Mouse (Mus musculus) stomach, embryonic 15.5 days (tissue): ENCODE results near the gene Zbtb45. TPM values are rescaled to one million over a fixed set of nuclear protein-coding genes. Genes with fewer than 3 reads are reported as not detected.

Source experiments
- ATAC-seq: fragments of 200-750 bp; cut with Nextera tagmentation; 2 replicates; pipeline ENCODE4 v1.8.0; 2017; ENCODE audit warnings: low read depth, moderate number of reproducible peaks, moderate TSS enrichment; ENCODE audit not compliant: insufficient read depth, low FRiP score
- H3K27ac ChIP-seq: fragments of 300-500 bp; sonication (generic); 2 replicates; pipeline ENCODE4 v1.5.1; 2015; ENCODE audit warnings: mild to moderate bottlenecking, inconsistent platforms
- H3K27me3 ChIP-seq: fragments of 300-500 bp; sonication (generic); replicated peaks from 2 replicates; pipeline ENCODE4 v1.6.1; 2015; ENCODE audit warnings: inconsistent platforms
- H3K36me3 ChIP-seq: fragments of 300-500 bp; sonication (generic); 2 replicates; pipeline ENCODE4 v1.6.1; 2015; ENCODE audit warnings: inconsistent platforms
- H3K4me1 ChIP-seq: fragments of 300-500 bp; sonication (generic); 2 replicates; pipeline ENCODE4 v1.6.1; 2015; ENCODE audit warnings: inconsistent platforms
- H3K4me2 ChIP-seq: fragments of 300-500 bp; sonication (generic); 2 replicates; pipeline ENCODE4 v1.6.1; 2015; ENCODE audit warnings: mild to moderate bottlenecking, inconsistent platforms
- H3K4me3 ChIP-seq: fragments of 300-500 bp; sonication (generic); replicated peaks from 2 replicates; pipeline ENCODE4 v1.5.1; 2015; ENCODE audit warnings: inconsistent platforms
- H3K9ac ChIP-seq: fragments of 300-500 bp; sonication (generic); 2 replicates; pipeline ENCODE4 v1.6.1; 2015; ENCODE audit warnings: inconsistent platforms
- H3K9me3 ChIP-seq: fragments of 300-500 bp; sonication (generic); 2 replicates; pipeline ENCODE4 v1.6.1; 2016; ENCODE audit warnings: inconsistent platforms
- WGBS: fragments of 180-500 bp; shearing (Covaris S2); methylation state at CpG from one replicate; pipeline ENCODE4 v1.1.7; 2015; 5-methylcytosine and 5-hydroxymethylcytosine counted together
- polyA plus RNA-seq: library from polyadenylated mRNA; unstranded; fragments of >200 nt; fragmentation: Nextera tagmentation; extraction: Ambion mirVana; gene quantifications from 2 replicates; pipeline ENCODE4 v1.2.1, GENCODE M21; 2015

Zbtb45 gene
- polyA plus RNA-seq, 1 experiment from 2014 or later, result 21.9 TPM

DNA sequence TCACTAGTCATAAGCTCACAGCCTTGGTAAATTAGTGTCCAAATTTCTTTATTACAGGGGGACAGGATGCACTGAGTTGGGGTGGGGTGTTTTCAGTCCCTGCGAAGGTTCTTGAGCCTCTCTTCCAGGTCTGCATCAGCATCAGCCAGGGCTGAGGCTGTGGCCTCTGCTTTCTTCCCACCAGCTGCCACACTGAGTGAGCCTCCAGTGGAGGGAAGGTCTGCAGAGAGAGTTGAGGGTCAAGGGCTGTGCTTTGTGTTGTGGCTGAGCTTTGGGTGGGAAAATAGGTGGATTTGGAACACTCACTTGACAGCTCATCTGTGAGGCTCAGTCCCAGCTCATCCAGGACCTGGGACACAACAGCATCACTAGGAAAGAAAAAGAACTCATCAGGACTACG is 22.1 kb upstream of the Zbtb45 start:
- ATAC-seq, result no peak
- Histone ChIP-seq H3K4me3 (no peak overlapping the region), H3K4me1 (peaks cover 29% of the 10 kb centered on the region), H3K9me3 (no peaks in the 10 kb centered on the region), H3K27me3 (no peaks in the 10 kb centered on the region), H3K9ac (no peak overlapping the region), H3K27ac (no peak overlapping the region), H3K36me3 (peaks cover 71% of the 10 kb centered on the region), H3K4me2 (no peak overlapping the region)
- WGBS, result 74% methylated on average over 2 of the region's 2 CpGs

DNA sequence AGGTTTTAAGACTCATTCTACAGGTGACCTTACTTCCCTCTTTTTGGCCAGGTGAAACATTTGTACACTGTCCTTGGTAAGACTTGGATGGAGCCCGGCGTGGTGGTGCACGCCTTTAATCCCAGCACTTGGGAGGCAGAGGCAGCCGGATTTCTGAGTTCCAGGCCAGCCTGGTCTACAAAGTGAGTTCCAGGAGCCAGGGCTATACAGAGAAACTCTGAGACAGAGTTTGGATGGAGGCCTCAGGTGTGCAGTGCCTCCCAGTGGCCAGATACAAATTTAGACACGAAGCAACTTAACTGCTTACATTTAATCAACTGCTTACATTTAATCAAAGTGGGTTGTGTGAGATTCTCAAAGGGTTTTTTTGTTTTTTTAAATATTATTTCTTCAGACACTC is 21.2 kb upstream of the Zbtb45 start:
- WGBS, result 75% methylated on average over 5 of the region's 5 CpGs
- H3K9ac ChIP-seq, result no peak overlapping the region
- no peak overlapping the region for H3K27ac ChIP-seq
- no peaks in the 10 kb centered on the region for H3K27me3 ChIP-seq
- no peak overlapping the region for H3K4me2 ChIP-seq
- no peaks in the 10 kb centered on the region for H3K9me3 ChIP-seq
- no peak overlapping the region for H3K4me3 ChIP-seq
- no peak for ATAC-seq
- peaks cover 28% of the 10 kb centered on the region for H3K4me1 ChIP-seq
- peaks cover 77% of the 10 kb centered on the region for H3K36me3 ChIP-seq

DNA sequence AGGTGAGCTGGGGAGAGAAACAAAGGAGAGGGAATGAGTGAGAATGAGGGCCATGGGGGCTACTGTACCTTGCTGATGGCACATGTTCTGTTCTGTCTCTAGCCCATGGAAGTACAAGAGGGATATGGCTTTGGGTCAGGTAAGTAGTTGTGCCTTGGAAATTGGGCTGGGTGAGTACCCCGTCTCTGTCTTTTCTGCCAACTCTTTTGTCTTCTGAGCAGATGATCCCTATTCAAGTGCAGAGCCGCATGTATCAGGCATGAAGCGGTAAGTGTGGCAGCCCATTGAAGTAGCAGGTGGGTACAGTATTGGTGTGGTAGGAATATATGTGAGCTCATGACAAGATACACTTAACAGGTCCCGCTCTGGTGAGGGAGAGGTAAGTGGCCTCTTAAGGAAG is 19.2 kb upstream of the Zbtb45 start:
- H3K4me1 ChIP-seq, result peaks cover 22% of the 10 kb centered on the region
- H3K4me3 ChIP-seq, result no peak overlapping the region
- peaks cover 66% of the 10 kb centered on the region for H3K36me3 ChIP-seq
- WGBS, result 92% methylated on average over 4 of the region's 4 CpGs
- no peak for ATAC-seq
- H3K9me3 ChIP-seq, result no peaks in the 10 kb centered on the region
- H3K27ac ChIP-seq, result no peak overlapping the region
- no peaks in the 10 kb centered on the region for H3K27me3 ChIP-seq
- no peak overlapping the region for H3K9ac ChIP-seq
- no peak overlapping the region for H3K4me2 ChIP-seq

DNA sequence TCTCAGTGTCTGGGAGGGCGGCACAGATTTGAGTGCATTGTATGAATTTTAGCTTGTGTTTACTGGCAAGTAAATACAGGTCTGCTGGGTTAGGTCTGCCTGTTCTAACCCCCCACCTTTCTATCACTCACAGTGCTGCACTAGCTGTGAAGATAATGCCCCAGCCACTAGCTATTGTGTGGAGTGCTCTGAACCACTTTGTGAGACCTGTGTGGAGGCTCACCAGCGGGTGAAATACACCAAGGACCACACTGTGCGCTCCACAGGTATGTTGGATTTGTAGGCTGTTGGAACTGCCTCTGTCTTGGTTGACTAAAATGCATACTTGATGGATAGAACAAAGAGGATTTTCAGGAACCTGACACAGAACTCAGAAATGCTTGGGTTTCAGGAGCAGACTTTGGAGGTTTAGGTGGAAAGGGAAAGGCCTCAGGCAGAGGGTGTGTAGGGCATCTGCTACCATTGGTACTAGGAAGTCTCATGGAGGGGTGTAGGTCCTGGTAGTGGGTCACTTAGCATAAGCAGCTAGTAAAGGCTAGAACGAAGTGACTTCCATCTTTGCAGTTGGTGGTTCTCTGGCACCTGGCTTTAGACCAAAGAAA is 15.8 kb upstream of the Zbtb45 start:
- ATAC-seq, result no peak
- peaks cover 14% of the 10 kb centered on the region for H3K4me1 ChIP-seq
- no peak overlapping the region for H3K27ac ChIP-seq
- peak overlapping the region; percentile 73 for H3K4me2 ChIP-seq
- no peaks in the 10 kb centered on the region for H3K27me3 ChIP-seq
- WGBS, result 25% methylated on average over 4 of the region's 4 CpGs
- peak overlapping the region; percentile 78 for H3K4me3 ChIP-seq
- H3K9me3 ChIP-seq, result no peaks in the 10 kb centered on the region
- peak overlapping the region; percentile 70 for H3K9ac ChIP-seq
- H3K36me3 ChIP-seq, result peaks cover 45% of the 10 kb centered on the region

DNA sequence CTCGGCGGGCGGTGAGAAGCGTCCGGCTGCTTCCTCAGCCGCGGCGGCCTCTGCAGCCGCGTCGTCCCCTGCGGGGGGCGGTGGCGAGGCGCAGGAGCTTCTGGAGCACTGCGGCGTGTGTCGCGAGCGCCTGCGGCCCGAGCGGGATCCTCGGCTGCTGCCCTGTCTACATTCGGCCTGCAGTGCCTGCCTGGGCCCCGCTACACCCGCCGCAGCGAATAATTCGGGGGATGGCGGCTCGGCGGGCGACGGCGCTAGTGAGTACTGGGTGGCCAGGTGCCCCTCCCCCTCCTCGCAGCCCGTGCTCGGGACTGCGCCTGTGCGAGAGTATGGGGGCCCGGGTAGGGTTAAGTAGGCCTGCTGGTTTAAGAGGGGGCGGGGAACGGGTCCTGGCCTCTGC is 15.0 kb upstream of the Zbtb45 start:
- peak overlapping the region; percentile 73 for H3K4me2 ChIP-seq
- H3K4me3 ChIP-seq, result peak overlapping the region; percentile 78
- H3K36me3 ChIP-seq, result peaks cover 37% of the 10 kb centered on the region
- peak overlapping the region; percentile 100 for H3K27ac ChIP-seq
- peaks cover 14% of the 10 kb centered on the region for H3K4me1 ChIP-seq
- peak overlapping the region; percentile 70 for H3K9ac ChIP-seq
- WGBS, result 0% methylated on average over 35 of the region's 44 CpGs
- H3K9me3 ChIP-seq, result no peaks in the 10 kb centered on the region
- H3K27me3 ChIP-seq, result no peaks in the 10 kb centered on the region
- ATAC-seq, result peak; percentile 49

DNA sequence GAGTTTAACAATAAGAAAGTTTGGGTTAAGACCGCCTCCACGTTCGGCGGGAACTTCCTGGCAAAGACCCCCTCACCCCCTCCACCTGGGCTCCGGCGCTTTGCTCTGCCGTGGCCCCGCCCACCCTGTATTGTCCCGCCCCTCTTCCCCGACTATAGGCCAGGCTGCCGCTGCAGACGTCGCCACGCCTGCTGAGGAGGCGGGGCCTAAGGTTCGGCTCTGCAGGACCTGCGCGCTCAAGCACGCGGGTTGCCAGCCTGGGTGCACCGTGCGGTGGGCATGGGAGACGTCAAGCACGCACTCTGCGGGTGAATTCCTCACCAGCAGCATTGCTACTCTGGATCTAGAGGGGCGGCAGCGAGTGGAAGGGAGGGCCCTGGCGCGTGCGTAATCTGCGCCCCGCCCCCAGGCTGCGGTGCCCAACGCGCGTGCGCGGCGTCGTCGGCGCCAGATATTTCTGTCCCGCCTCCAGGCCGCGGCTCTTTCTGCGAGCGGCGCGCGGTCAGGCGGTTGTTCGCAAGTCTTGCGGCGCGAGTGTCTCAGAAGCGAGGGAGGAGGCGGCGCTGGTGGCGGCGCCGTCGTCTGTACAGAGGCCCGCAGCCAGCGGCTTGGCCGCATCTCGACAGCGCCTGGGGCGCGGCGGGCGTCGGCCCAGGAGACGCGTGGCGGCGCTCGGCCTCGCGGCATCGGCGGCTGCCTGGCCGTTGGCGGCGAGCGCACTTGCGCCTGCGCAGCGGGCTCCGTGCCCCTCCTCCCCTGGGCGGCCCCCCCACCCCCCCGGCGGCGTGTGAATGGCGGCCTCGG is 14.3 kb upstream of the Zbtb45 start:
- under 1% methylated on average over 68 of the region's 95 CpGs for WGBS

DNA sequence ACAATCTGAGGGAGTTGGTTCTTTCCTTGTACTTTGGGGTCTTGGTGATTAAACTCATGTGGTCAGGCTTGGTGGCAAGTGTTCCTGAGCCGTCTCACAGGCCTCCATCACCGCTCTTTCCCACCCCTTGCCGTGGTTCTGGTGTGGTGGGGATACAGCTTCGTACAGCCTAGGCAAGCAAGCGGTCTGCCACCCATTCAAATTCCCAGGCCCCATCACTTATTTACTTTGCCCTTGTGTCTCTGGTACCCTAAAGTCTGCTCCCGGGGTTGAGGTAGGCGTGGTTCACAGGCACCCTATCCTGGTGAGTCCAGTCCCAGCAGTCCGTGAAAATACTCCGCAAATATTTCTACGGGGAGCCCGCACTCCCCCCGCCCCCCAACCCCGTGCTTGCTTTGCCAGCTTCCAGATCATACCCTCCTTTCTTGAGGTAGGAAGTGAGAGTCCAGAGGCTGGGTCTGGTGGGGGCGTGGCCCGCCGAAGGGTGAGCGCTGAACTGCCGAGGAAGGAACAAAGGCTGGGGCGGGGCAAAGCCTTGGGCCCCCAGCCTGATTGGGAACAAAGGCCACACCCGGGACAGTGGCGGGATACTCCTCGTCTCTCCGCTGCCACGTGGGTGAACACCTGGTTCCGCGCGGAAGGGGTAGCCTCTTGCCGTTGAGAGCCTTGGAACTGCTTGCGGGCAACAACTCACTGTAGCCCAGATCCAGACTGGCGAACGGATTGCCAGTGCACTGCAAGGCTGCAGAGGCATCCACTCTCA is 13.1 kb upstream of the Zbtb45 start:
- peaks cover 18% of the 10 kb centered on the region for H3K36me3 ChIP-seq
- peak overlapping the region; percentile 70; the same call in 1 of the 2 replicates for H3K9ac ChIP-seq
- no peaks in the 10 kb centered on the region for H3K27me3 ChIP-seq
- peak overlapping the region; percentile 100 for H3K27ac ChIP-seq
- WGBS, result 4% methylated on average over 31 of the region's 31 CpGs
- peak overlapping the region; percentile 78 for H3K4me3 ChIP-seq
- H3K9me3 ChIP-seq, result no peaks in the 10 kb centered on the region
- H3K4me2 ChIP-seq, result peak overlapping the region; percentile 73
- peak; percentile 67 for ATAC-seq
- peaks cover 14% of the 10 kb centered on the region for H3K4me1 ChIP-seq

More for the DNA sequence above, 14.3 kb upstream of the Zbtb45 start:
- peak overlapping the region; percentile 73 for H3K4me2 ChIP-seq
- peak overlapping the region; percentile 70 for H3K9ac ChIP-seq
- no peaks in the 10 kb centered on the region for H3K27me3 ChIP-seq
- peak overlapping the region; percentile 100 for H3K27ac ChIP-seq
- H3K4me3 ChIP-seq, result peak overlapping the region; percentile 78
- H3K4me1 ChIP-seq, result peaks cover 14% of the 10 kb centered on the region
- peaks cover 30% of the 10 kb centered on the region for H3K36me3 ChIP-seq
- ATAC-seq, result peak; percentile 84
- no peaks in the 10 kb centered on the region for H3K9me3 ChIP-seq

DNA sequence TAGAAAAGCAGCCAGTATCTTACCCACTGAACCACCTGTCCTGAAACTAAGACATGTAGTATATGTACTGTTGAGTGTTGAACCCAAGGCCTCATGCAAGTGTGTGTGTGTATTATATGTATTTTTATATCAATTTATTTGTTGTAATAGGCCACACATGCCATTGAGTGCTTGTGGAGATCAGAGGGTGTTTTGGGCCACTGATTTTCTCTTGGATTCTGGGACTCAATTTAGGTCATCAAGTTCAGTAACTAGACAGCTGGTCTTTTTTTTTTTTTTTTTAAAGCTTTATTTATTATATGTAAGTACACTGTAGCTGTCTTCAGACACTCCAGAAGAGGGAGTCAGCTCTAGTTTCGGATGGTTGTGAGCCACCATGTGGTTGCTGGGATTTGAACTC is 5.4 kb upstream of the Zbtb45 start:
- H3K9ac ChIP-seq, result no peak overlapping the region
- no peak overlapping the region for H3K4me2 ChIP-seq
- no peaks in the 10 kb centered on the region for H3K36me3 ChIP-seq
- peaks cover 5% of the 10 kb centered on the region; the same call in 1 of the 2 replicates for H3K4me1 ChIP-seq
- no peak overlapping the region for H3K4me3 ChIP-seq
- WGBS, result 86% methylated on average over 1 of the region's 1 CpGs
- H3K27ac ChIP-seq, result no peak overlapping the region
- no peaks in the 10 kb centered on the region for H3K9me3 ChIP-seq
- no peaks in the 10 kb centered on the region for H3K27me3 ChIP-seq
- no peak for ATAC-seq

DNA sequence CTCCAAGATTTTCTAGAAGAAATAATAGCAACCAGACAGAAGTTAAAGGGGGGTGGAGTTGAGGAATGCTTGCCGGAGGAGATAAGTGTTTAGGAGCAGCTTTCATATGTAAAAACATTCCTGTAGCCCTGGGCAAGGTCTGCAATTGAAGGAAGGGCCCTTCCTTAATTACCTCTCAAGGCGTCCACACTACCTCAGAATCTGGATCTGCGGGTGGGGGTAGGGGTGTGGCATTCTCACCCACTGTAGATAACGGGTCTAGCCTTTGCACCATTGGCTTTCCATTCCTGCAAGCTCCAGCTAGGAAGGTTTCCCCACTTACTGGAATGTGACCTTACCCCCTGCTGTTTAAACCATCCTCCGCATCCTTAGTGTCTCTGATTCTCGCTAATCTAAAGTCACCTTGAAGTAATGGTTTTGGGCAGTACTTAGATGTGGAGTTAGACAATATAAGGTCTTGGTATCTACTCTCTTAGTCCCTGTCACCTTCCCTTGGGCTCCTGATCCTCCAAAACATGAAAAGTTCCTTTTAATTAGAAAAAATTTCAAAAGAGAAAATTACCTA is 4.5 kb upstream of the Zbtb45 start:
- H3K27ac ChIP-seq, result no peak overlapping the region
- H3K4me1 ChIP-seq, result peaks cover 6% of the 10 kb centered on the region; the same call in 1 of the 2 replicates
- H3K4me2 ChIP-seq, result no peak overlapping the region
- H3K4me3 ChIP-seq, result no peak overlapping the region
- no peaks in the 10 kb centered on the region for H3K36me3 ChIP-seq
- ATAC-seq, result no peak
- WGBS, result 48% methylated on average over 6 of the region's 6 CpGs
- no peaks in the 10 kb centered on the region for H3K9me3 ChIP-seq
- H3K9ac ChIP-seq, result no peak overlapping the region
- no peaks in the 10 kb centered on the region for H3K27me3 ChIP-seq

DNA sequence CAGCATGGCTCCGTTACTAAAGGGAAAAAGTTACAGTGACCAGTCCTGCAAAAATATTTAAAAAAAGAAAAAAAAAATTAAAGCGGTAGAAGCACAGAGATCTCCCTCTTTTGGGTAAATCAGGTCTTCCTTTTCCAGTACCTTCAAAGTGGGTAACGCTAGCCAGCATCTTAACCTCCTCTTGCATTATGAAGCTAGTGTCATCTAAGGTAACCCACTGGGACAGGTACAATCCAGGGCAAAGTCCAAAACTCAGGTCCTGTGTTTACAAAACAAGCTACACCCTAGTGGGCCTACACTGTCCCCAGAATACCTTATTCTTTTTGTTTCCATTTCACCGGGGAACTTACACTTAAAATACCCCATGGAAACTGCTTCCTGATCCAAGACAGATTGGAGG is 3.8 kb upstream of the Zbtb45 start:
- 68% methylated on average over 4 of the region's 4 CpGs for WGBS
- Histone ChIP-seq H3K4me3 (no peak overlapping the region), H3K4me1 (peaks cover 9% of the 10 kb centered on the region), H3K36me3 (no peaks in the 10 kb centered on the region), H3K9ac (no peak overlapping the region), H3K4me2 (no peak overlapping the region), H3K27me3 (no peaks in the 10 kb centered on the region), H3K9me3 (no peaks in the 10 kb centered on the region), H3K27ac (no peak overlapping the region)
- ATAC-seq, result no peak

DNA sequence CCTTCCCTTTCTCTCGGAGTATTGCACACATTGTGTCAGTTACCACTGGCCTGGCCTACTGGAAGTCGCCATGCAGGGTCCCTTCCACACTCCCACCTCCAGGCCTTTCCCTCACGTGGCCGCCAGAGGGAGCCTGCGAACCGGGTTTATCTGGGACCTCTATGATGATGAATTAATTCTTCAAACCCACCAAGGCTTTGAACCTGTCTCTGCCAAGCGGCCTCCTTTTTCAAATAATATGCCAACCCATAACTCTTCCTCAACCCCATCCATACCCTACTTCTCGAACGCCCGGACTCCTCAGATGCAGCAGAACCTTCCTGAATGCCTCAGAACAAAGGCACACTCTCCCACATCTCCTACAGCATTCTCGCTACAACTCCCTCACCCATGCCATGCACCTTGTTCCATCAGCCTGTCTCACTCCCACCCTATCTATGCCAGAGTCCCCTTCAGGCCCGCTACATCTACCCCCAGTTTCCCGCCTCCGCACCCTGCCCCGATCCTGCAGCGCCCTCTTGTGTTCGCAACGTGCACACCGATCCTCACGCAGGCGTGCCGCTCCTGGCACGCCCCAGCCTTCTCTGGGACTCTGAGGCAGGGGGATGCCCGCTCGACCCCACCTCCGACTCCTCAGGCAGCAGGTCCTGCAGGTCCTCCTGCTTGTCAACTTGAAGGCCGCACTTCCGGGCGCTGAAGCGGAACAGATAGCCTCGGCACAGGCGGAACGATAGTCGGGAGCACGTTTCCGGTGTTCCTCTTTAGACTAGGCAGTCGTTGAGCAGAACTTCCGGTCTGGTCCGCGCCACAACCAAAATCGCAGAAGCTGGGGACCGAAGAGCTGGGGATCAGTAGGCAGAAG is 460 bp downstream of the Zbtb45 start:
- peaks cover 15% of the 10 kb centered on the region for H3K4me1 ChIP-seq
- H3K9me3 ChIP-seq, result no peaks in the 10 kb centered on the region
- peaks cover 23% of the 10 kb centered on the region for H3K36me3 ChIP-seq
- H3K27me3 ChIP-seq, result no peaks in the 10 kb centered on the region
- WGBS, result under 1% methylated on average over 42 of the region's 42 CpGs
- peak overlapping the region; percentile 74 for H3K9ac ChIP-seq
- H3K4me3 ChIP-seq, result peak overlapping the region; percentile 73
- ATAC-seq, result peak; percentile 89
- peak overlapping the region; percentile 85 for H3K4me2 ChIP-seq
- peak overlapping the region; percentile 98 for H3K27ac ChIP-seq
